Mouse (Mus musculus): ENCODE data around the gene Kctd21.

Gene Kctd21

DNA sequence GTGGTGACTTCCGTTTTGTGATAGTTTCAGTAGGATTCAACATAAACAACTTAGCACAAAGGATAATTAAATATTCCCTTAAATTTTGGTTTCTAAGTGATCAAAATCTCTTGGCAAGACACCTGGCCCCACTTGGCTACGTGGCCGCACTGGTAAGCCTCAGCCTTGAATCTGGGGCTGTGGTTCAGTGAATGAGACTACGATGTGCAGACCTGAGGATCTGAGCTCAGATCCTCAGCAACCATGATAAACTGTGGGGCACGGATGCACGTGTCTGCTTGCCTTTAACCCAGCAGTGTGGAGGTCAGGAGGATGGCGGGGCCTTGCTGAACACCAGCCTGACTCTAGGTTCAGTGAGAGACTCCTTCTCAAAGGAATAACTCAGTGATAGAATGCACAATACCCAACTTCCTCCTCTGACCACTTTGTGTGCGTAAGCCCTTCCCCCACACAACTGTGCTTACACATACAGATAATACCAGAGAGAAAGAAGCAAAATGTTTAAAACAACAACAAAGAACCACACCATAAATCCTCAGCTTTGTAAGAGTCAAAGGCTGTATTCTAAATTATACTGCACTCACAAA lies 55.5 kb downstream of the Kctd21 start:
- no peak for DNase-seq (ENCODE audit: low read depth)

DNA sequence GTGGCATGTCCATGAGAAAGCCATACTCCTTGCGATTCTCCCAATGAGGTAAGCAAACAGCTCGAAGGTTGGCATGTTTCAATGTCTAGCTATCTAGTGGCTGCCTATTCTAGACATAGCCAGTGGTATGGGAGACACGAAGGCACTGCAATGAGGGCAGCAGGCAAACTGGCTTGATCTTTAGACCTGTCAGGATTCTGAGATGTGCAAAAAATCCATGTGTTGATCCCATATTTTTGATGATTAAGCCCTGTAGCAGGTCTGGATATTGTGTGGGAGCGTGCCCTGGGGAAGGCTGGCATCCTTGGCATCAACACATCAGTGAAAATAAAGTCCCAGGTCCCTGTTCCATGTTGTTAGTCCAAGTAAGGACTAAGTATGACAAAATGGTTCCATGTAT lies 56.4 kb downstream of the Kctd21 start:
- no peak for DNase-seq (ENCODE audit: low read depth)

DNA sequence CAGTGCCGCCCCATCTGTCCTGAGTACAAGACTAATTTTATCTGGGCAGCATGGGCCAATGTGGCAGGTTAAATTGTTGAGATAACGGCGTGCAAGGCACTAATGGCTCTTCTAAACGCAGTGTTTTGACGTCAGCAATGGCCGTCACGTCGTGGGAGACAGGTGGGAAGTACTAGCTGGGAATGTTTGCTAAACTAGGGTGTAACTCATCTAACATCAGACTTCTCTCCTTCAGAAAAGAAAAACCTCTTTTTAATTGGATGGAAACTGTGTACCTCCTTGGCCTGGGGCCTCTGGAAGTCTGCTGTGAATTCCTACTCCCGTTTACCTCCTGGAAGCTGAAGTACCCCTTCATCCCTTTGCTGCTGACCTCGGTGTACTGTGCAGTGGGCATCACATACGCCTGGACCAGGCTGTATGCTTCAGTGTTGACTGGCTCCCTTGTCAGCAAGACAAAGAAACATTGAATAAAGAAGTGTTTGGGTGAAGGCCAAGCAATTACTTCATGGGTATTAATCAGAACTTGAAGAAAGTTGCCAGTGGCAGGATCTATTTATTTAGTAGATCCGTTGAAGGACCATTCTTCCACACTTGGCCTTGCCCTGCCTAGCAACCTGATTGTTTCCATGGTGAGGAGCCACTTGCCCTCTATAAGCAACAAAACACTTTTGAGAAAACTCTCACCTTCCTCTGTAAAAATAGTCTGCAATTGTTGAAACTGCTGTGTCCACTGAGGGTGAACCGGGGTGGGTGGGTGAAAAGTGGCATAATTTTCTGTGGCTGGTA lies 59.4 kb downstream of the Kctd21 start:
- no peak for DNase-seq (ENCODE audit: low read depth)

DNA sequence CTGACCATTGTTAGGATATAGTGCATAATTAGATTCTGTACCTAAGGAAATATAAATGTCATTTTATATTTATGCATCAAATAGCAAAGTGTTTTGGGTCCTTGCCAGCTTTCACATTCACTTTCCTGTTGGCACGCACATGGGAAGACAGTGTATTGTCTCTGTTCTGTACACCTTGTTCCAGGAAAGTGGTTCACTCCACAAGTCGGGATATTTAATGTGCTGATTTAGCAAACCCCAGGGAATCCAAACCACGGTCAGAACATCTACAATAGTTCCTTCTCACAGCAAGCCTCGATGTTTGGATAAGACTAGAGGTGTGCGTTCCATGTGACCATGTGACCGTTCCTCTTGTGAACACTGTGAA lies 59.9 kb downstream of the Kctd21 start:
- no peak for DNase-seq (ENCODE audit: low read depth)

DNA sequence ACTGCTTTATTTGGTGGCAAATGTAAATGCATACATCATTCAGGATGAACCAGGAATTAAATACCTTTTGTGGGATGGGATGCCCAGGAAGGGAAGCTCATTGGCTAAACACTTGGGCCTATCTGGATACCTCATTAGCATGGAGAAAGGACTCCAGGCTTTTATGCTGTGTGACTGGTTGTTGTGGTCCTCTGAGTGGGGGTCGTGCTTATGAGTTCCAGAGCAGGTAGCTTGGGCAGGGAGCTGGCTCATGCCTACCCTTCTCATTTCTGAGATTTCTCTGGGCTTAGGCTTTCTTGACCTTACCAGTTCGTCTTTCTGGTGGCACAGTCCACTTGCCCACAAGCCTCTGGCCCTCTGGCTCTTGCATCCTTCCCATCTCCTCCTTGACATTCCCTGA lies 62.2 kb downstream of the Kctd21 start:
- no peak for DNase-seq (ENCODE audit: low read depth)

DNA sequence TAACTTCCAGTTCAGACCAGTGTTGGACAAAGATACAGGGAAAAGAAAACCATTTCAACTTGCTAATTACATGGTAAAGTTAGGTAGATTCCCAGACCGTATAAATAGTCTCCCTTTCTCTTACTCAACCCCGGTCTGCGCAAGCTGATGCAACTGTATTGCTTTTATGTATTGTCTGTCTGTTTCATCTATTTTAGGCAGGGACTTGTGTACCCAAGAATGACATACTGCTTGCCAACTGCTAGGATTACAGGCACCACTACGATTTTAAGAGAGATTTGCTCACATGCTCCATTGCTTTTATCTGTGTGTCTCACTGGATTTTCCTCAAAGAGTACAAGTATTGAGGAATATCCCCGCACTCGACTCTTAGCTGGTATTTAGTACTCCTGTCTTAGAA lies 66.8 kb downstream of the Kctd21 start:
- no peak for DNase-seq (ENCODE audit: low read depth)
